Mouse (Mus musculus) CD4-positive, CD25-positive, alpha-beta regulatory T cell, adult 2 months (primary cell): ENCODE measurements around the gene Bmt2.

ENCODE experiments used
- DNase-seq: peaks from one replicate; pipeline ENCODE4 v3.0.0-alpha.2; 2012; ENCODE audit warnings: low read depth, low spot score

Gene Bmt2

GRCm38 (mm10) chr6:13617110-13617509 lies 60.7 kb downstream of the Bmt2 start:
- no peak for DNase-seq

- no peak for DNase-seq
Observed at GRCm38 (mm10) chr6:13614568-13614967, 63.2 kb downstream of the Bmt2 start.

GRCm38 (mm10) chr6:13613671-13614070 lies 64.1 kb downstream of the Bmt2 start:
- DNase-seq = no peak

GRCm38 (mm10) chr6:13610869-13611268 lies 66.9 kb downstream of the Bmt2 start:
- DNase-seq = no peak

- DNase-seq = no peak
Observed at GRCm38 (mm10) chr6:13609353-13610140, 68.2 kb downstream of the Bmt2 start.

- DNase-seq = peak; percentile 94
Observed at GRCm38 (mm10) chr6:13607621-13608493, 69.9 kb downstream of the Bmt2 start, which contains the start of gene Tmem168. TSS of gene Tmem168 (minus strand) at chr6:13608100.

GRCm38 (mm10) chr6:13606921-13607620 lies 70.7 kb downstream of the Bmt2 start:
- DNase-seq = no peak

- DNase-seq = no peak
Observed at GRCm38 (mm10) chr6:13606394-13606793, 71.4 kb downstream of the Bmt2 start.

GRCm38 (mm10) chr6:13603134-13603533 lies 74.6 kb downstream of the Bmt2 start:
- no peak for DNase-seq

GRCm38 (mm10) chr6:13601587-13601986 lies 76.2 kb downstream of the Bmt2 start:
- peak; percentile 15 for DNase-seq

GRCm38 (mm10) chr6:13598239-13598923 lies 79.4 kb downstream of the Bmt2 start:
- peak; percentile 24 for DNase-seq

- DNase-seq = no peak
Observed at GRCm38 (mm10) chr6:13592729-13593345, 84.9 kb downstream of the Bmt2 start.

GRCm38 (mm10) chr6:13586560-13586959 lies 91.2 kb downstream of the Bmt2 start:
- DNase-seq = no peak

GRCm38 (mm10) chr6:13586154-13586553 lies 91.6 kb downstream of the Bmt2 start:
- no peak for DNase-seq

GRCm38 (mm10) chr6:13584788-13585187 lies 93.0 kb downstream of the Bmt2 start:
- DNase-seq = peak; percentile 44

GRCm38 (mm10) chr6:13582075-13582474 lies 95.7 kb downstream of the Bmt2 start:
- peak; percentile 15 for DNase-seq
